Mouse (Mus musculus): ENCODE measurements around the gene Wdr53. TPM values are rescaled to one million over a fixed set of nuclear protein-coding genes. Genes with fewer than 3 reads are reported as not detected.

The Wdr53 gene
- total and polyA plus RNA-seq, 3 experiments = 18.0 to 20.9 TPM; not detected in 1

GRCm38 (mm10) chr16:32277308-32278256, 30.6 kb downstream of the Wdr53 start, which contains the start of gene Rnf168:
Rnf168 (plus strand) TSS chr16:32277459.
- Histone ChIP-seq H3K27ac (ENCODE audit: control insufficient read depth, low read depth, low read length) (peak within 1 kb of the TSS; percentile 88), H3K27me3 (ENCODE audit: control insufficient read depth in 1 of 2, insufficient read depth in 2 of 2, low read length in 2 of 2) (no peaks in the 10 kb centered on the region), H3K4me3 (ENCODE audit: control insufficient read depth in 1 of 2, insufficient read depth in 1 of 2, low read depth in 2 of 2, low read length in 2 of 2) (peak within 1 kb of the TSS; percentile 91), H3K79me2 (ENCODE audit: control insufficient read depth, insufficient read depth, low read length, poor library complexity) (peaks cover 29% of the 10 kb centered on the region), H3K9ac (ENCODE audit: control insufficient read depth, low read depth, low read length, poor library complexity, severe bottlenecking) (peak within 1 kb of the TSS; percentile 98), H3K9me3 (replicated peaks; ENCODE audit: insufficient read depth, low read length) (no peaks in the 10 kb centered on the region), H3K36me3 (ENCODE audit: control insufficient read depth in 1 of 2, insufficient read depth in 2 of 2, low read length in 2 of 2) (peaks cover under 1 to 16% of the 10 kb centered on the region in 2 experiments; a peak in 3 of 4 replicates), H3K4me1 (ENCODE audit: control insufficient read depth in 1 of 2, insufficient read depth in 2 of 2, low read length in 2 of 2) (peaks cover 0 to 3% of the 10 kb centered on the region in 2 experiments; a peak in 1 of 4 replicates)
- peak; percentile 95 for DNase-seq (ENCODE audit: low read depth, low spot score)
- TF ChIP-seq UBTF (IDR thresholded peaks at IDR 0.05; ENCODE audit: borderline replicate concordance, insufficient read depth, low read depth, low read length) = no peak
- TF ChIP-seq GABPA (IDR thresholded peaks at IDR 0.05; ENCODE audit: low read depth, low read length) = no peak
- no peak for TF ChIP-seq CTCF (IDR thresholded peaks at IDR 0.05 in 2 of 3, conservative IDR thresholded peaks at IDR 0.05 in 1 of 3; ENCODE audit: control insufficient read depth in 1 of 3, insufficient read depth in 1 of 3, low read depth in 2 of 3, low read length in 3 of 3, poor library complexity in 1 of 3, severe bottlenecking in 1 of 3)
- no peak for TF ChIP-seq CHD2 (IDR thresholded peaks at IDR 0.05; ENCODE audit: low read length)
- TF ChIP-seq POLR2AphosphoS2 (IDR thresholded peaks at IDR 0.05; ENCODE audit: low read length) = no peak
- no peak; the same call in 1 of the 2 replicates for TF ChIP-seq TCF12 (IDR thresholded peaks at IDR 0.05; ENCODE audit: low read depth, low read length)
- TF ChIP-seq POLR2A (IDR thresholded peaks at IDR 0.05; ENCODE audit: control insufficient read depth in 1 of 2, insufficient read depth in 1 of 2, low read depth in 1 of 2, low read length in 2 of 2, poor library complexity in 1 of 2) = peak; percentile 63 to 89; a peak in 3 of 4 replicates
- no peak for TF ChIP-seq POLR2AphosphoS5 (IDR thresholded peaks at IDR 0.05; ENCODE audit: borderline replicate concordance, low read depth, low read length)
- TF ChIP-seq ZMIZ1 (IDR thresholded peaks at IDR 0.05; ENCODE audit: low read depth, low read length) = peak; percentile 58
- no peak for TF ChIP-seq TAL1 (IDR thresholded peaks at IDR 0.05; ENCODE audit: low read length)
- TF ChIP-seq JUND (IDR thresholded peaks at IDR 0.05; ENCODE audit: low read depth, low read length) = no peak
- peak; percentile 72 for TF ChIP-seq SIN3A (IDR thresholded peaks at IDR 0.05; ENCODE audit: low read length)
- TF ChIP-seq NRF1 (IDR thresholded peaks at IDR 0.05; ENCODE audit: insufficient read depth, low read depth, low read length, poor library complexity, severe bottlenecking) = no peak
- TF ChIP-seq MAZ (IDR thresholded peaks at IDR 0.05; ENCODE audit: low read depth, low read length) = no peak
- peak; percentile 68; the same call in 1 of the 2 replicates for TF ChIP-seq NELFE (IDR thresholded peaks at IDR 0.05; ENCODE audit: low read depth, low read length)
- TF ChIP-seq ZKSCAN1 (IDR thresholded peaks at IDR 0.05; ENCODE audit: low read depth, low read length) = no peak
- TF ChIP-seq HCFC1 (IDR thresholded peaks at IDR 0.05; ENCODE audit: low read depth, low read length) = peak; percentile 79
- peak; percentile 33; the same call in 1 of the 2 replicates for TF ChIP-seq ETS1 (IDR thresholded peaks at IDR 0.05; ENCODE audit: low read depth, low read length)
- TF ChIP-seq GATA1 (IDR thresholded peaks at IDR 0.05; ENCODE audit: low read depth, low read length) = no peak
- TF ChIP-seq MAFK (IDR thresholded peaks at IDR 0.05; ENCODE audit: borderline replicate concordance, low read depth, low read length) = no peak
- TF ChIP-seq TBP (IDR thresholded peaks at IDR 0.05; ENCODE audit: low read depth, low read length) = peak; percentile 63
- no peak for TF ChIP-seq EP300 (IDR thresholded peaks at IDR 0.05; ENCODE audit: low read depth in 1 of 2, low read length in 2 of 2)
- TF ChIP-seq ZC3H11A (IDR thresholded peaks at IDR 0.05; ENCODE audit: low read depth, low read length) = no peak
- TF ChIP-seq CHD1 (IDR thresholded peaks at IDR 0.05; ENCODE audit: low read depth, low read length) = 0 out of 2 replicates have a peak, but pooled peaks have one; percentile 41
- TF ChIP-seq ELF1 (IDR thresholded peaks at IDR 0.05; ENCODE audit: low read depth, low read length) = peak; percentile 68
- no peak; the same call in 1 of the 2 replicates for TF ChIP-seq KAT2A (conservative IDR thresholded peaks at IDR 0.05; ENCODE audit: low read depth, low read length)
- no peak for TF ChIP-seq MYB (IDR thresholded peaks at IDR 0.05; ENCODE audit: low read depth, low read length)
- TF ChIP-seq USF1 (IDR thresholded peaks at IDR 0.05; ENCODE audit: low read depth, low read length) = no peak
- no peak for TF ChIP-seq USF2 (IDR thresholded peaks at IDR 0.05; ENCODE audit: borderline replicate concordance in 1 of 2, insufficient read depth in 1 of 2, low read depth in 1 of 2, low read length in 2 of 2)
- peak; percentile 33; the same call in 1 of the 2 replicates for TF ChIP-seq MYC (IDR thresholded peaks at IDR 0.05; ENCODE audit: low read depth, low read length)
- no peak for TF ChIP-seq MEF2A (IDR thresholded peaks at IDR 0.05; ENCODE audit: extremely low read depth, insufficient replicate concordance, low read depth, low read length, poor library complexity, severe bottlenecking)
- TF ChIP-seq MXI1 (IDR thresholded peaks at IDR 0.05; ENCODE audit: low read depth, low read length) = peak; percentile 43; the same call in 1 of the 2 replicates
- no peak for TF ChIP-seq RCOR1 (IDR thresholded peaks at IDR 0.05; ENCODE audit: low read depth, low read length)
- TF ChIP-seq RAD21 (IDR thresholded peaks at IDR 0.05; ENCODE audit: low read depth, low read length) = no peak
- TF ChIP-seq MAX (IDR thresholded peaks at IDR 0.05; ENCODE audit: low read length) = peak; percentile 65

All from MEL (cell line).